Mouse (Mus musculus): ENCODE measurements around the gene Commd3.

The Commd3 gene

DNA sequence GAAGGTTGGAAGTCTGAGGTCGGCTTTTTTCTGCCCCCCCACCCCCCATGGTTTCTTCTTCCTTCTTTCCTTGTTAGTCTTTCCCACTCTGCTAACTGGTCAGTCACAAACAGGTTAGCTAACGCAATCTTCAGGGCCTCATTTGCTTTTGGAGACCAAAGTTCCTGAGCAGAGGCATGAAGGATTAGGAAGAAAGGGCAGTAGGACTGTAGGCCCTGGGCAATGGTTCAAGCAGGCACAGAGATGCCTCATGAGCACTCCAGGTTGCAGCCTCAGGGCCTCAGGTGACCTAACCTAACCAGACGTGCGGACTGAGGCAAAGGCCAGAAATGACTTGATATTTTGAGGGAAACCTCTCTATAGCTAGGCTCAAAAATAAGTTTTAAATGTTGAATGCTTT is 46.3 kb downstream of the Commd3 start:
- DNase-seq (ENCODE audit: low spot score in 2 of 2): no peak

DNA sequence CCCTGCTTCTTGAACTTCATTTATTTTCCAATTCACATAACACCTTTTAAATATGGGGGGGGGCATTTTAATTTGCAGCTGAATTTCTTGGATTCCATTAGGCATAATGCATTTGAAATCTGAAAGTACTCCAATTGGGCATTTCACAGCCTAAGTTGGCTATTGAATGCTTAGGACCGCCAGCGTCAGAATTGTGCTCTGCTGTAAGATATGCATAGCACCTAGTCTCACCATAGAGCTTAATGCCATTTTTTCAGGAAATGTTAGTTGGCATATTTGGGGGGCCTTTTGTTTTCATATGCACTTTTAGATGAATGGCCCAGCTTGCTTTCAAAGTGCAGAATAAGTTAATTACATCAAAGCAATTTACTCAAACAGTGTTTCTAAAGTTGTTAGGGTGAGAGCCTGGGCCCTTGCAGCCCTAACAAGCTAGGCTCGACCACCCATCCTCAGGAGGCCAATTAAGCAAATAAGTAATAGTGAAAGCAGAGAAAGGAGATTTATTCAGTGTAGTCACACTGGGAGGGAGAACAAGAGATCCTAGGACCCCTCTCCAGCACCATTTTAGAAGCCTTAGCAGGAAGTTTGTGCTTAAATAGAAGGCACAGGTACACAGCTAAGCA is 50.1 kb downstream of the Commd3 start:
- no peak for DNase-seq (ENCODE audit: low spot score in 2 of 2)

- no peak for DNase-seq (ENCODE audit: low spot score in 2 of 2)
Measured at GRCm38 (mm10) chr2:18724462-18724861, 52.3 kb downstream of the Commd3 start.
